Mouse (Mus musculus): ENCODE data around the gene Osbpl9.
A peak's percentile ranks its signal among the peaks of the same experiment; 100 is the strongest.

- TF ChIP-seq CTCF (IDR thresholded peaks at IDR 0.05; ENCODE audit: low read depth), result peak; percentile 81
- TF ChIP-seq EP300 (optimal IDR thresholded peaks at IDR 0.05), result no peak
Measured at GRCm38 (mm10) chr4:109036327-109036726, 165.7 kb downstream of the Osbpl9 start.

All from stomach, postnatal 0 days (tissue).